Mouse (Mus musculus) small intestine, adult 2 months (tissue): ENCODE data around the gene Hrct1.

Experiments
- CTCF ChIP-seq: fragments of 200-500 bp; IDR thresholded peaks from 2 replicates; pipeline ENCODE4 v1.5.1; 2012; ENCODE audit warnings: low read depth, mild to moderate bottlenecking, control low read depth, inconsistent platforms, low read length, moderate library complexity, mixed read lengths; ENCODE audit not compliant: insufficient replicate concordance, insufficient read length; ENCODE audit errors: extremely low read depth
- POLR2A ChIP-seq: fragments of 200-500 bp; IDR thresholded peaks from 2 replicates; pipeline ENCODE4 v1.6.1; 2012; ENCODE audit warnings: low read depth, mild to moderate bottlenecking, control low read depth, inconsistent platforms, low read length, moderate library complexity

- no peak for TF ChIP-seq CTCF
- TF ChIP-seq POLR2A, result no peak
Measured at GRCm38 (mm10) chr4:43709869-43710268, 17.1 kb upstream of the Hrct1 start, which contains the start of gene Olfr71.
